Mouse (Mus musculus) MEL (cell line): ENCODE measurements around the gene Dnajc5. TPM values are rescaled to one million over a fixed set of nuclear protein-coding genes. Genes with fewer than 3 reads are reported as not detected.
A peak's percentile ranks its signal among the peaks of the same experiment; 100 is the strongest.

ENCODE experiments used
- DNase-seq: peaks from one replicate; pipeline ENCODE4 v3.0.0; 2011; ENCODE audit warnings: low read depth, low spot score
- H3K27ac ChIP-seq: 2 replicates; pipeline ENCODE4 v1.5.1; 2012; ENCODE audit warnings: low read depth, mild to moderate bottlenecking, control low read depth, low read length, moderate library complexity; ENCODE audit not compliant: control insufficient read depth
- H3K27me3 ChIP-seq, 2 experiments: fragments of 150-350 bp in 1 of 2; sonication (generic) in 1 of 2; 2 replicates each; pipeline ENCODE4 v1.6.1; 2012; ENCODE audit warnings: low read length in 2 of 2, mild to moderate bottlenecking in 2 of 2, improper control_type of control experiment in 1 of 2, moderate library complexity in 1 of 2; ENCODE audit not compliant: insufficient read depth in 2 of 2, control insufficient read depth in 1 of 2
- H3K36me3 ChIP-seq, 2 experiments: 2 replicates each; pipeline ENCODE4 v1.6.1; 2012 to 2014; ENCODE audit warnings: low read length in 2 of 2, improper control_type of control experiment in 1 of 2, inconsistent platforms in 1 of 2, mild to moderate bottlenecking in 1 of 2; ENCODE audit not compliant: insufficient read depth in 2 of 2, control insufficient read depth in 1 of 2
- H3K4me1 ChIP-seq, 2 experiments: fragments of 150-350 bp in 1 of 2; sonication (generic) in 1 of 2; 2 replicates each; pipeline ENCODE4 v1.6.1; 2012; ENCODE audit warnings: low read length in 2 of 2, improper control_type of control experiment in 1 of 2, mild to moderate bottlenecking in 1 of 2; ENCODE audit not compliant: insufficient read depth in 2 of 2, control insufficient read depth in 1 of 2
- H3K4me3 ChIP-seq, 2 experiments: fragments of 150-350 bp in 1 of 2; sonication (generic) in 1 of 2; 2 replicates each; pipeline ENCODE4 v1.5.1; 2012; ENCODE audit warnings: low read depth in 2 of 2, low read length in 2 of 2, mild to moderate bottlenecking in 2 of 2, moderate library complexity in 2 of 2, control low read depth in 1 of 2, improper control_type of control experiment in 1 of 2; ENCODE audit not compliant: control insufficient read depth in 1 of 2, insufficient read depth in 1 of 2
- H3K79me2 ChIP-seq: 2 replicates; pipeline ENCODE4 v1.6.1; 2012; ENCODE audit warnings: mild to moderate bottlenecking, low read length, moderate library complexity; ENCODE audit not compliant: control insufficient read depth, poor library complexity, insufficient read depth
- H3K9ac ChIP-seq: 2 replicates; pipeline ENCODE4 v1.6.1; 2012; ENCODE audit warnings: low read depth, mild to moderate bottlenecking, control low read depth, low read length, moderate library complexity; ENCODE audit not compliant: control insufficient read depth, poor library complexity, severe bottlenecking
- H3K9me3 ChIP-seq: fragments of 150-350 bp; sonication (generic); replicated peaks from 2 replicates; pipeline ENCODE4 v1.6.1; 2012; ENCODE audit warnings: mild to moderate bottlenecking, low read length, improper control_type of control experiment, moderate library complexity; ENCODE audit not compliant: insufficient read depth
- BHLHE40 ChIP-seq: IDR thresholded peaks from 2 replicates; pipeline ENCODE4 v1.6.1; 2012; ENCODE audit warnings: low read depth, mild to moderate bottlenecking, inconsistent platforms, low read length, improper control_type of control experiment, borderline replicate concordance
- CHD2 ChIP-seq: IDR thresholded peaks from 2 replicates; pipeline ENCODE4 v1.6.1; 2011; ENCODE audit warnings: low read length, improper control_type of control experiment
- E2F4 ChIP-seq: IDR thresholded peaks from 2 replicates; pipeline ENCODE4 v1.6.1; 2011; ENCODE audit warnings: low read depth, low read length, improper control_type of control experiment, borderline replicate concordance
- ETS1 ChIP-seq: IDR thresholded peaks from 2 replicates; pipeline ENCODE4 v1.6.1; 2012; ENCODE audit warnings: low read depth, mild to moderate bottlenecking, inconsistent platforms, low read length, improper control_type of control experiment, moderate library complexity
- GABPA ChIP-seq: IDR thresholded peaks from 2 replicates; pipeline ENCODE4 v1.6.1; 2012; ENCODE audit warnings: low read depth, mild to moderate bottlenecking, inconsistent platforms, low read length, improper control_type of control experiment, moderate library complexity
- KAT2A ChIP-seq: conservative IDR thresholded peaks from 2 replicates; pipeline ENCODE4 v1.6.1; 2012; ENCODE audit warnings: low read depth, low read length, improper control_type of control experiment, inconsistent platforms
- MEF2A ChIP-seq: IDR thresholded peaks from 2 replicates; pipeline ENCODE4 v1.6.1; 2014; ENCODE audit warnings: low read depth, mild to moderate bottlenecking, inconsistent platforms, low read length, improper control_type of control experiment; ENCODE audit not compliant: poor library complexity, insufficient replicate concordance, severe bottlenecking; ENCODE audit errors: extremely low read depth
- MXI1 ChIP-seq: IDR thresholded peaks from 2 replicates; pipeline ENCODE4 v1.6.1; 2011; ENCODE audit warnings: mild to moderate bottlenecking, low read depth, low read length, improper control_type of control experiment
- MYB ChIP-seq: IDR thresholded peaks from 2 replicates; pipeline ENCODE4 v1.6.1; 2011; ENCODE audit warnings: mild to moderate bottlenecking, low read depth, low read length, improper control_type of control experiment
- MYC ChIP-seq: IDR thresholded peaks from 2 replicates; pipeline ENCODE4 v1.6.1; 2011; ENCODE audit warnings: low read depth, mild to moderate bottlenecking, low read length, improper control_type of control experiment, moderate library complexity
- NELFE ChIP-seq: IDR thresholded peaks from 2 replicates; pipeline ENCODE4 v1.6.1; 2011; ENCODE audit warnings: low read depth, low read length, improper control_type of control experiment
- NRF1 ChIP-seq: IDR thresholded peaks from 2 replicates; pipeline ENCODE4 v1.6.1; 2014; ENCODE audit warnings: low read depth, mild to moderate bottlenecking, inconsistent platforms, low read length, improper control_type of control experiment, moderate library complexity; ENCODE audit not compliant: poor library complexity, insufficient read depth, severe bottlenecking
- POLR2A ChIP-seq, 2 experiments: IDR thresholded peaks; 2 replicates each; pipeline ENCODE4 v1.6.1; 2011 to 2012; ENCODE audit warnings: low read length in 2 of 2, mild to moderate bottlenecking in 2 of 2, control low read depth in 1 of 2, improper control_type of control experiment in 1 of 2, low read depth in 1 of 2, moderate library complexity in 1 of 2; ENCODE audit not compliant: control insufficient read depth in 1 of 2, insufficient read depth in 1 of 2, poor library complexity in 1 of 2
- POLR2AphosphoS2 ChIP-seq: IDR thresholded peaks from 2 replicates; pipeline ENCODE4 v1.6.1; 2011; ENCODE audit warnings: low read length, improper control_type of control experiment
- RAD21 ChIP-seq: IDR thresholded peaks from 2 replicates; pipeline ENCODE4 v1.6.1; 2011; ENCODE audit warnings: mild to moderate bottlenecking, low read depth, low read length, improper control_type of control experiment
- RCOR1 ChIP-seq: IDR thresholded peaks from 2 replicates; pipeline ENCODE4 v1.6.1; 2012; ENCODE audit warnings: low read depth, mild to moderate bottlenecking, inconsistent platforms, low read length, improper control_type of control experiment
- SIN3A ChIP-seq: IDR thresholded peaks from 2 replicates; pipeline ENCODE4 v1.6.1; 2012; ENCODE audit warnings: low read length, improper control_type of control experiment, inconsistent platforms
- SMC3 ChIP-seq: IDR thresholded peaks from 2 replicates; pipeline ENCODE4 v1.6.1; 2011; ENCODE audit warnings: low read depth, low read length, improper control_type of control experiment
- TAL1 ChIP-seq: IDR thresholded peaks from 2 replicates; pipeline ENCODE4 v1.6.1; 2012; ENCODE audit warnings: mild to moderate bottlenecking, inconsistent platforms, low read length, moderate library complexity, mixed read lengths
- TBP ChIP-seq: IDR thresholded peaks from 2 replicates; pipeline ENCODE4 v1.8.0; 2011; ENCODE audit warnings: low read depth, low read length, improper control_type of control experiment
- TCF12 ChIP-seq: IDR thresholded peaks from 2 replicates; pipeline ENCODE4 v1.6.1; 2014; ENCODE audit warnings: low read depth, mild to moderate bottlenecking, inconsistent platforms, low read length, improper control_type of control experiment, moderate library complexity
- USF1 ChIP-seq: IDR thresholded peaks from 2 replicates; pipeline ENCODE4 v1.6.1; 2014; ENCODE audit warnings: low read depth, mild to moderate bottlenecking, inconsistent platforms, low read length, improper control_type of control experiment, moderate library complexity
- USF2 ChIP-seq, 2 experiments: IDR thresholded peaks; 2 replicates each; pipeline ENCODE4 v1.6.1; 2011 to 2012; ENCODE audit warnings: improper control_type of control experiment in 2 of 2, low read length in 2 of 2, borderline replicate concordance in 1 of 2, inconsistent platforms in 1 of 2, low read depth in 1 of 2, mild to moderate bottlenecking in 1 of 2; ENCODE audit not compliant: insufficient read depth in 1 of 2
- ZC3H11A ChIP-seq: IDR thresholded peaks from 2 replicates; pipeline ENCODE4 v1.6.1; 2012; ENCODE audit warnings: low read depth, mild to moderate bottlenecking, inconsistent platforms, low read length, improper control_type of control experiment
- polyA plus RNA-seq, 2 experiments: library from polyadenylated mRNA; stranded (reverse) in 1 of 2; unstranded in 1 of 2; fragments of >175 nt in 1 of 2; fragments of >200 nt in 1 of 2; gene quantifications; 2 replicates each; pipeline versions ENCODE4 v1.2.1 to v1.2.4; 2012; ENCODE audit warnings: low replicate concordance in 2 of 2, low read depth in 1 of 2; ENCODE audit not compliant: insufficient read length in 2 of 2, insufficient read depth in 1 of 2, missing spikeins in 1 of 2
- total RNA-seq: library from RNA; depleted of rRNA; stranded (reverse); fragments of 300-350 nt; gene quantifications from 2 replicates; pipeline ENCODE4 v1.2.3, GENCODE M21; 2012

Gene Dnajc5
- total and polyA plus RNA-seq, 3 experiments = 51.9 to 338 (median 57.9) TPM

- 0 out of 2 replicates have a peak, but pooled peaks cover 1% of the 10 kb centered on the region for H3K79me2 ChIP-seq
- no peak overlapping the region for H3K9ac ChIP-seq
- H3K27ac ChIP-seq = no peak overlapping the region
- no peak overlapping the region for H3K4me3 ChIP-seq
- TF ChIP-seq E2F4 (no peak), BHLHE40 (no peak), POLR2A (IDR thresholded peaks at IDR 0.05; ENCODE audit: control insufficient read depth in 1 of 2, insufficient read depth in 1 of 2, low read depth in 1 of 2, low read length in 2 of 2, poor library complexity in 1 of 2) (no peak), MYB (no peak), NRF1 (no peak), TBP (no peak), TCF12 (no peak), SMC3 (no peak), KAT2A (no peak), ZC3H11A (no peak), RAD21 (no peak), MYC (no peak)
- no peaks in the 10 kb centered on the region for H3K27me3 ChIP-seq
- DNase-seq = no peak
- no peaks in the 10 kb centered on the region for H3K9me3 ChIP-seq
- peaks cover 0 to 45% of the 10 kb centered on the region in 2 experiments; a peak in 2 of 4 replicates for H3K36me3 ChIP-seq
- H3K4me1 ChIP-seq = no peaks in the 10 kb centered on the region
These were observed 11.1 kb upstream of the Dnajc5 start for GRCm38 (mm10) chr2:181509191-181509590.

- H3K36me3 ChIP-seq = peaks cover 0 to 54% of the 10 kb centered on the region in 2 experiments; a peak in 2 of 4 replicates
- no peaks in the 10 kb centered on the region for H3K79me2 ChIP-seq
- H3K9me3 ChIP-seq = no peaks in the 10 kb centered on the region
- no peak overlapping the region for H3K9ac ChIP-seq
- no peak for TF ChIP-seq RCOR1
- no peak for TF ChIP-seq TAL1
- no peak for TF ChIP-seq CHD2
- no peak for TF ChIP-seq GABPA
- TF ChIP-seq POLR2A (IDR thresholded peaks at IDR 0.05; ENCODE audit: control insufficient read depth in 1 of 2, insufficient read depth in 1 of 2, low read depth in 1 of 2, low read length in 2 of 2, poor library complexity in 1 of 2) = no peak
- no peak overlapping the region for H3K27ac ChIP-seq
- H3K4me1 ChIP-seq = no peaks in the 10 kb centered on the region
- DNase-seq = no peak
- H3K27me3 ChIP-seq = no peaks in the 10 kb centered on the region
- H3K4me3 ChIP-seq = no peak overlapping the region
These were observed 9.1 kb upstream of the Dnajc5 start for GRCm38 (mm10) chr2:181511231-181511630.

GRCm38 (mm10) chr2:181519201-181519600, 1.1 kb upstream of the Dnajc5 start:
- Histone ChIP-seq H3K4me1 (peaks cover 10 to 14% of the 10 kb centered on the region in 2 experiments), H3K36me3 (peaks cover 21 to 33% of the 10 kb centered on the region in 2 experiments), H3K79me2 (peaks cover 36% of the 10 kb centered on the region), H3K4me3 (peak overlapping the region; percentile 42 to 82), H3K9ac (peak overlapping the region; percentile 87), H3K27ac (peak overlapping the region; percentile 89), H3K27me3 (no peaks in the 10 kb centered on the region), H3K9me3 (no peaks in the 10 kb centered on the region)
- DNase-seq = peak; percentile 39
- TF ChIP-seq SMC3 (no peak), SIN3A (peak; percentile 51; the same call in 1 of the 2 replicates), RCOR1 (no peak), MXI1 (peak; percentile 28; the same call in 1 of the 2 replicates), ETS1 (no peak), USF1 (no peak), CHD2 (no peak), USF2 (IDR thresholded peaks at IDR 0.05; ENCODE audit: borderline replicate concordance in 1 of 2, insufficient read depth in 1 of 2, low read depth in 1 of 2, low read length in 2 of 2) (no peak), POLR2AphosphoS2 (peak; percentile 51; the same call in 1 of the 2 replicates), NELFE (0 out of 2 replicates have a peak, but pooled peaks have one; percentile 16), MYB (no peak), MEF2A (no peak)
